Mouse (Mus musculus) embryonic facial prominence, embryonic 13.5 days (tissue): ENCODE measurements around the gene Fam43a. TPM values are rescaled to one million over a fixed set of nuclear protein-coding genes. Genes with fewer than 3 reads are reported as not detected.

Experiments
- ATAC-seq: fragments of 200-750 bp; cut with Nextera tagmentation; 2 replicates; pipeline ENCODE4 v1.8.0; 2017; ENCODE audit warnings: low read depth; ENCODE audit not compliant: insufficient number of reproducible peaks, insufficient read depth, low FRiP score, low TSS enrichment
- H3K27ac ChIP-seq: fragments of 300-500 bp; sonication (generic); 2 replicates; pipeline ENCODE4 v1.5.1; 2015; ENCODE audit warnings: moderate library complexity, mild to moderate bottlenecking, inconsistent platforms
- H3K27me3 ChIP-seq: fragments of 300-500 bp; sonication (generic); 2 replicates; pipeline ENCODE4 v1.6.1; 2015; ENCODE audit warnings: mild to moderate bottlenecking, inconsistent platforms
- H3K36me3 ChIP-seq: fragments of 300-500 bp; sonication (generic); 2 replicates; pipeline ENCODE4 v1.6.1; 2015; ENCODE audit warnings: mild to moderate bottlenecking, inconsistent platforms
- H3K4me1 ChIP-seq: fragments of 300-500 bp; sonication (generic); 2 replicates; pipeline ENCODE4 v1.6.1; 2015; ENCODE audit warnings: inconsistent platforms
- H3K4me2 ChIP-seq: fragments of 300-500 bp; sonication (generic); 2 replicates; pipeline ENCODE4 v1.6.1; 2015; ENCODE audit warnings: moderate library complexity, mild to moderate bottlenecking, inconsistent platforms
- H3K4me3 ChIP-seq: fragments of 300-500 bp; sonication (generic); 2 replicates; pipeline ENCODE4 v1.5.1; 2015; ENCODE audit warnings: mild to moderate bottlenecking, inconsistent platforms
- H3K9ac ChIP-seq: fragments of 300-500 bp; sonication (generic); 2 replicates; pipeline ENCODE4 v1.6.1; 2015; ENCODE audit warnings: mild to moderate bottlenecking, inconsistent platforms
- H3K9me3 ChIP-seq: fragments of 300-500 bp; sonication (generic); 2 replicates; pipeline ENCODE4 v1.6.1; 2016; ENCODE audit warnings: inconsistent platforms
- WGBS: fragments of 180-500 bp; shearing (Covaris S2); methylation state at CpG from one replicate; pipeline ENCODE4 v1.1.7; 2015; ENCODE audit warnings: mixed read lengths; 5-methylcytosine and 5-hydroxymethylcytosine counted together
- polyA plus RNA-seq: library from polyadenylated mRNA; unstranded; fragments of >200 nt; fragmentation: Nextera tagmentation; extraction: Ambion mirVana; gene quantifications from 2 replicates; pipeline ENCODE4 v1.2.1, GENCODE M21; 2015

Fam43a gene
- polyA plus RNA-seq, 1 experiment from 2014 or later, result 13.2 TPM

- Histone ChIP-seq H3K27me3 (no peaks in the 10 kb centered on the region), H3K4me1 (peaks cover 11% of the 10 kb centered on the region; the same call in 1 of the 2 replicates), H3K9ac (no peak overlapping the region), H3K36me3 (no peaks in the 10 kb centered on the region), H3K4me3 (no peak overlapping the region), H3K27ac (no peak overlapping the region), H3K9me3 (peaks cover 6% of the 10 kb centered on the region; the same call in 1 of the 2 replicates), H3K4me2 (no peak overlapping the region)
- ATAC-seq, result no peak
- WGBS, result 30% methylated on average over 4 of the region's 4 CpGs
Measured at GRCm38 (mm10) chr16:30641408-30641807, 41.9 kb downstream of the Fam43a start.

GRCm38 (mm10) chr16:30642229-30642628, 42.7 kb downstream of the Fam43a start:
- H3K4me1 ChIP-seq, result peaks cover 11% of the 10 kb centered on the region; the same call in 1 of the 2 replicates
- 83% methylated on average over 3 of the region's 3 CpGs for WGBS
- H3K9ac ChIP-seq, result no peak overlapping the region
- peaks cover 6% of the 10 kb centered on the region; the same call in 1 of the 2 replicates for H3K9me3 ChIP-seq
- no peak overlapping the region for H3K4me2 ChIP-seq
- H3K27me3 ChIP-seq, result no peaks in the 10 kb centered on the region
- no peak for ATAC-seq
- no peak overlapping the region for H3K27ac ChIP-seq
- H3K36me3 ChIP-seq, result no peaks in the 10 kb centered on the region
- H3K4me3 ChIP-seq, result no peak overlapping the region

DNA sequence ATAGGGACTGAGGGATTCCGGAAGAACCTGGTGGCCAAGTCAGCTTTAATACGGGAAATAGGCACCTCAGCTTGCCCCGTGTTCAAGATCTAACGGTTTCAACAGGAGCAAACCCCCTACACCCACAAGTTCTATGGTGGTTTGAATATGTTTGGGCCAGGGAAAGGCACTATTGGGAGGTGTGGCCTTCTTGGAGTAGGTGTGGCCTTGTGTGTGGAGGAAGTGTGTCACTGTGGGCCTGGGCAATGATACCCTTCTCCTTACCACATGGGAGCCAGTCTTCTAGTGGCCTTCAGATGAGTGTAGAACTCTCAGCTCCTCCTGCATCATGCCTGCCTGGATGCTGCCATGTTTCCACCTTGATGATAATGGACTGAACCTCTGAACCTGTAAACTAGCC, 45.5 kb downstream of the Fam43a start:
- Histone ChIP-seq H3K27me3 (no peaks in the 10 kb centered on the region), H3K9ac (no peak overlapping the region), H3K9me3 (peaks cover 6% of the 10 kb centered on the region; the same call in 1 of the 2 replicates), H3K4me3 (no peak overlapping the region), H3K4me1 (peaks cover 11% of the 10 kb centered on the region; the same call in 1 of the 2 replicates), H3K4me2 (no peak overlapping the region), H3K36me3 (no peaks in the 10 kb centered on the region), H3K27ac (no peak overlapping the region)
- ATAC-seq, result no peak
- WGBS, result 94% methylated on average over 4 of the region's 4 CpGs

DNA sequence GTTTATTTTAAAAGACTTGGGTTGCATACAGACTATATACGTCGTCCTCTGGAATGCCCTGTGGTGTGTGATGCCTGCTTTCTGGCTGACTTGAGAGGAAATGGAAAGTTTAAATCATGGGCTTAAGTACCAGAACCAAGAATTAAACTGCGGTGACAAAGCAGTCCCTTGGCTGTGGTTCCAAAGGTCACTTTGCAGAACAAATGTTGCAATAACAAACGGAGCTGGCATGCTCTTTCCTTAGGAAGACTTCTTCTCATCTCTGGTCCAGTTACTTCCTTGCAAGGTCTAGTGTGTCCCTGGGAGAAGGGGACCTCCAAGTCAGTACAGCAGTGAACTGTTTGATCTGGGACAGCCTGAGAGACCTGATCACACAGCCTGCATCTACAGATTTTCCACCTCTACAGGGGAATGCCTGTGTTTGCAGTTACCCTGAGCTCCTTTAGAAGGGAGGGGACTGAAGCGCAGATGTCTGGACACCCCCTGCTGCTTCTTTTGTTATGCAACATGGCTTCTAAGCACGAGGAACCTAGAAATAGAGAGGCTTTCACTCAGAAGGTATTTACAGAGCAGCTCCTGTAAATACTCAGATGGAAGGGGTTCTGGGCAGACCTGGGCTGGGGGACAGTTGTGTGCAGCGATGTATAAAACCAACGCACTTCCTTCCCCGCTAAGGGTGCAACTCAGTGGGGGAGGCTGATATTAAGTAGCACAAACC, 46.5 kb downstream of the Fam43a start:
- H3K9me3 ChIP-seq, result peaks cover 6% of the 10 kb centered on the region; the same call in 1 of the 2 replicates
- 30% methylated on average over 9 of the region's 9 CpGs for WGBS
- peaks cover 11% of the 10 kb centered on the region; the same call in 1 of the 2 replicates for H3K4me1 ChIP-seq
- no peaks in the 10 kb centered on the region for H3K36me3 ChIP-seq
- H3K4me2 ChIP-seq, result no peak overlapping the region
- no peak overlapping the region for H3K27ac ChIP-seq
- no peak for ATAC-seq
- H3K9ac ChIP-seq, result no peak overlapping the region
- no peaks in the 10 kb centered on the region for H3K27me3 ChIP-seq
- no peak overlapping the region for H3K4me3 ChIP-seq

DNA sequence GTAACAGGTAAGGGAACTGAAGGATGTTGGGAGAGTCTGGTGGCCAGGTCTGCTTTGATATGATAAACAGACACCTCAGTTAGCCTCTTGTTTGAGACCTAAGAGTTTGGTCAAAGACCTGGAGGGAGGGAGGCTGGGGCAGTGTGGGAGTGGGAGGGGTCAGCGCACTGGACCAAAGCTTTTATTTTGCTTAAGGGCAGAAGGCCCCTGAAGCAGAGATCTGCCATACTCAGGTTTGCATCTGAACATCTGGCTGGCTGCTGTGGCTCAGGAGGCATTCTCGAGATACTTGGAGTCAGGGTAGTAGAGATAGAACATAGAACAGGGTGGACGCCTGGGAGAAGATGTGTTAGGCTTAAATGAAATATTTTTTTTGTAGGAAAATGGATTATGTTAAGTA, 47.3 kb downstream of the Fam43a start:
- H3K9ac ChIP-seq, result no peak overlapping the region
- 69% methylated on average over 3 of the region's 3 CpGs for WGBS
- H3K4me3 ChIP-seq, result no peak overlapping the region
- H3K4me1 ChIP-seq, result peaks cover 11% of the 10 kb centered on the region; the same call in 1 of the 2 replicates
- H3K4me2 ChIP-seq, result no peak overlapping the region
- peaks cover 6% of the 10 kb centered on the region; the same call in 1 of the 2 replicates for H3K9me3 ChIP-seq
- no peak overlapping the region for H3K27ac ChIP-seq
- no peak for ATAC-seq
- no peaks in the 10 kb centered on the region for H3K27me3 ChIP-seq
- no peaks in the 10 kb centered on the region for H3K36me3 ChIP-seq

GRCm38 (mm10) chr16:30651292-30651691, 51.8 kb downstream of the Fam43a start:
- Histone ChIP-seq H3K36me3 (no peaks in the 10 kb centered on the region), H3K4me3 (no peak overlapping the region), H3K9me3 (no peaks in the 10 kb centered on the region), H3K4me1 (peaks cover 10% of the 10 kb centered on the region; the same call in 1 of the 2 replicates), H3K9ac (no peak overlapping the region), H3K27ac (no peak overlapping the region), H3K4me2 (no peak overlapping the region), H3K27me3 (no peaks in the 10 kb centered on the region)
- whole genome bisulfite sequencing, result 77% methylated on average over 1 of the region's 1 CpGs
- ATAC-seq, result no peak

Other genes with a start within 250 kb of the Fam43a start
- gene Atp13a3, start 193.7 kb upstream of the Fam43a start, polyA plus RNA-seq, result 9.3 and 10.9 TPM in 2 replicates
- gene Tmem44, start 48.9 kb upstream of the Fam43a start, polyA plus RNA-seq, result 32.5 and 32.7 TPM in 2 replicates
- 72.1 and 78.2 TPM in 2 replicates for gene Lsg1, start 12.1 kb upstream of the Fam43a start, polyA plus RNA-seq